Mouse (Mus musculus) CD4-positive, CD25-positive, alpha-beta regulatory T cell, adult 4 months (primary cell): ENCODE measurements around the gene Htra1. TPM values are rescaled to one million over a fixed set of nuclear protein-coding genes. Genes with fewer than 3 reads are reported as not detected.

Experiments used
- ATAC-seq: one replicate; pipeline ENCODE4 v1.8.0; 2017
- polyA plus RNA-seq, 2 experiments: library from polyadenylated mRNA; unstranded; fragments of 100-300 nt; shearing (Covaris generic); gene quantifications; one replicate each; pipeline ENCODE4 v1.2.1; 2017

Gene Htra1
- polyA plus RNA-seq, 2 experiments from 2014 or later: not detected

DNA sequence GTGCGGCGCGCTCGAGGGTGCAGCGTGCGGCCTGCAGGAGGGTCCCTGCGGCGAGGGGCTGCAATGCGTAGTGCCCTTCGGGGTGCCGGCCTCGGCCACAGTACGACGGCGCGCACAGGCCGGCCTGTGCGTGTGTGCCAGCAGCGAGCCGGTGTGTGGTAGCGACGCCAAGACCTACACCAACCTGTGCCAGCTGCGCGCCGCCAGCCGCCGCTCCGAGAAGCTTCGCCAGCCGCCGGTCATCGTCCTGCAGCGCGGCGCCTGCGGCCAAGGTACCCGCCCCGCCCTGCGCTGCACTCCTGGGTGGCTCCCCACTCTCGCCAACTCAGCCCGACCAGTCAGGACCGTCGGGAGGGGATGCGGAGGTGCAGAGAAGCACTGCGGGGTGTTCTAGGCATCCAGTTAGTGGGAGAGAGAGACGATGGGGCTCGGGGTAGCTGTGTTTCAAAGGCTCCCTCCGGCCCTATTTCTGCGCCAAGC, 601 bp downstream of the Htra1 start:
- ATAC-seq: no peak

DNA sequence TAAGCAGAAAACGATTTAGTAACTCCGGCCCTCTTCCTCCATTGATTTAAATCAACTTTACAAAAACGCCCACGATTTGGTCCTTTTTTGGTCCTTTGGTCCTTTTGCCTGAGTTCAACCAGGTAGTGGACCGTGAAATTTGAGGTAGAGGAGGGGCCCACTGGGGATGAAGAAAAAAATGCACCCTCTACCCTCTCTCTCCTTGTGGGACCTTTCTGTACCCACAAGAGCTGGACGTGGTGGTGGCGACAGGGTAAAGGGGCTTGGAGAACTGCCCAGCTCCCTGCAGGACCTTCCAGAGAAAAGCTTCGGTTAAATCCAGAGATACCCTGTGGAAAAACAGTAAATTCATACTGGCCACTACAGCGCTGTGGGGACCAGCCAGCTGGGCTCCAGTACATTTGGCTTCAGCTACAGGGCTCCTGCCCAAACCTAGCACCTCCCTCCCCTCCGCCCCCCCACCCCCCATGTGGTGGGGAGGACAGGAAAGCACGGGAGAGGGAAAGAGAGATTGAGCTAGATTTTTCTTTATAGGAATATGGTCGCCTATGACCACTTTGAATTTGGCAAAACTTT, 1.4 kb downstream of the Htra1 start:
- ATAC-seq: no peak

DNA sequence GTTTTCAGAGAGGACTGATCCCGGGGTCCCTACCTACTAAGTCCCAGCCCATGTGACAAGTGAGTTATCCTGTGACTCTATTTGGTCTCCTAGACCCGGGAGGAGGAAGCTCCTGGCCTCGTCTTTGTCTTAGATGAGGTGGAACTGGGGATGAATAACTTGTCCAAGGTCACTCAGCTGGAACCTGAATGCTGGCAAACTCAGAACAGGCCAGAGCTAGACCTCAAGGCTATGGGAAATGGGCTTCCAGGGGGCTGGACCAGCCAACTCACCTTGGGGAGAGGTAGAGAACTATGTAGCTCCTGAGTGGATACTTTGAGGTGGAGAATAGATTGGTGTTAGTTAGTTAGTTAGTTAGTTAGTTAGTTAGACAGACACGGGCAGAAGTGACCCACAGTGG, 2.1 kb downstream of the Htra1 start:
- no peak for ATAC-seq

DNA sequence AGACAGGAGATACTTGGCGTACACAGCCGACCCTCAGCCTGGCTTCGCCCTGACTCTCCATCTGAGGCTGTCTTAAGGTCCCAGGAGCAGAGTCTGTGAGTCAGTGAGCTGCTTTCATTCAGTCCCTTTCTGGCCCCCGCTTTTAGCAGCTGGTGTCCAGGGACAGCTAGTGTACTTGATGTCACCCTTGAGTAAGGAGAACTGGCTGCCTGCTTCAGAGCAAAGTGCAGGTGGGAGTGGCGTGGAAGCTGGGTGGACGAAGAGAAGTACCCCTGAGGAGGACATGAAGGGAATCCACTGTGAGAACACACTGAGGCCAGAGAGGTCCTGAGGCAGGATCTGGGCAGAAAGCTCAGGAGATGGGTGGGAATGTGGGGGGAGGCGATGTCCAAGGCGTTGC, 3.0 kb downstream of the Htra1 start:
- ATAC-seq: no peak

DNA sequence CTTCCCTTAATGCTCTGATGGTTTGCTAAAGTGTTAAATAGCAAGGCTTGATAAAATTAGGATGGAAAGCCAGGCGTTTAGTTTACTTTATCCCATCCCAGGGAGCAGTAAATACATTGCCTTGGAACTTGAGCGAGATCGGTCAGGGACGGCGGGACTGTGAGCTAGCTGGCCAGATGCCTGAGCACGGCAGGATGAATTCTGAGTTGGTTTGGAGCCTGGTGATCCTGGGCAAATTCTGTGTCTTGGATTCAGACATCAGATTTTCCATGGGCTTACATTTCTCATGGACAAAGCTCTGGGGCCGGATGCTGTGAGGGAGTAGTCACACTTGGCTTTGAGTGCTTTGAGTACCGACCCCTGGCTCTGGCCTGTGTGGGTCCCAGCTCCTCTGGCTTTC, 4.8 kb downstream of the Htra1 start:
- no peak for ATAC-seq

DNA sequence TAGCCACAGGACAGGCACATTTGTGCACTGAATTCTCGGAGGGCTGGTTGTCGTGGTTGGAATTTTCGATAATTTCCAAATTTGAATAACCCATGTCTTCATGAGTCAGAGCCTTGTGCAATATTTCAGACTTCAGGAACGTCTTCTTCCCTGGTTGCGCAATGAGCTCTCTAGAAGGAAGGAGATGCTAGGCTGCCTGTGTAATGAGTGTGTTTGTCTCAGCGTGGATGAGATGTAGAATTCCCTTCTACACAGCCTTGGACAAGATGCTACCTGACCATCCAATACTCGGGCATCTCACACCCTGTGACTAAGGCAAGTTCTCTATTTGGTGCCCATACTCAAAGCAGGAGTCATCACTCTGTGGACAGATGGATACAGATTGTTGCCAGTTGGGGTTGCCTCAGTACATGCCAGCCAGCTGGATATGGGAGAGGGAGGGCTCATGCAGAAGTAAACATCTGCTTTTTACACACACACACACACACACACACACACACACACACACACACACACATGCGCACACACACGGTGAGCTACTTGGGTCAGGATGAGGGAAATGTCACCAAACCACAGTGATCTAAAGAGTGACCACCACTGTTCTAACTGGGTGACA, 7.5 kb downstream of the Htra1 start:
- no peak for ATAC-seq

DNA sequence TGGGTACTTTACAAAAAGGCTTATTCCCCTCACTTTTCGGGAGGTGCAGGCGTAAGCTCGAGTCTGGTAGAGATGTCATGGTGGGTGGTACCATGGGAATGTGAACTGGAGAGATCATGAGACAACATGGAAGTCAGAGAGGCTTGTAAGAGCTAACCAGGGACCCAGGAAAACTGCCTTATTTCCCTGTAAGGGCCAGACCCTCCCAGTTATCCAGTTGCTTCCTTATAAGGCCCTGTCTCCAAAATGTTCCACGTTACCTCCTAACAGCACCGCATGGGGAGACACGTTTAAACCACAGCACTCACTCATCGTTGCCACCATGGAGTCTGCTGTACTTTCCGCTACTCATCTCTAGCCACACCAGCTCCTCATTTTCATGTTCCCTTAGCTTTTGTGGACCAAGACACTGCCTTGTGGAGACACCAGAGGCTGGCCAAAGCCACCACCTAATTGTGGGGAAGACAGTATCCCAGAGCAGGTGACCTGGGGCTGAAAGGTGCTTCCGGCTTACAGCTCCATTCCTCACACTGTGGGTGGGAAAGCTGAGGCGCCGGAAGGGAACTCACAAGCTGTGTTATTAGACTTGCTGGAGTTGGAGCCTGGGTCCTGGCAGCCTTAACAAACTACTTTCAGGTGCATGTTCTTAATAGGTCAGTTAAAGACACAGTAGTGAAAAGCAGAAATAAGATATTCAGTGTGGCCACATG, 9.0 kb downstream of the Htra1 start:
- ATAC-seq: no peak

DNA sequence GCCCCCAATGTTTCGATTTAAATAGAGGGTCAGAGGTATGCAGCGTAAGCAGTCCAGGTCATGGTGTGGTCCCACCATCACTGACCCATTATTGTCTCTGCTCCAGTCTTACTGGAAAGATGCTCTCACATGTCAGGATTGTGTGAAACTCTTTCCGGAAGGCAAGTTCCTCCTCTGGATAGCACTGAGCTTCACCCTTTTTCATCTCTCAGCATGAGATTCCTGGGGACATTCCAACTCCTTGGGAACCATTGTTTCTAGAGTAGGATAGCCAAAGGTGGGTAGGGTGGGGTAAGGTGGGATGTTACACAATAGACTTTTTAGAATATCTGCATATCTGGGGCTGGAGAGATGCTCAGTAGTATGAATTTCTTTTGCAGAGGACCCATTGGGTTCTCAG, 9.8 kb downstream of the Htra1 start:
- no peak for ATAC-seq

DNA sequence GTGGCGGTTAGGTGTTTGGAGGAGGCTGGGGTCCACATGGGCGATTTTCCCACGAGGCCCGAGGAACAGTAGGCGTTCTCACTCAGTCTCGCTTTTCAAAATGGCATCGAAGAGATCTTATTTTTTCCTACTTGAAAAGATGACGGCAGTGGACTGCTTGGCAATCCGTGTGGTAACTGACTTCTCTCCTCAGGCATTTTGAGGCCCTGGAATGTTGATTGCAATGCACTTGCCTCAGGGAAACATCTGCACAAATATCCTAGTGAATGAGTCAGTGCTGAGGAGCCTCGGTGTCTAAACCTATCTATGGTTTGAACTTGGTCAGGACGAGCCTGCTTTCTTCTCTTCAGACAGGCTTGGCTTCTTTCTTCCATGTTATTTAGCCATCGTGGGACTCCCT, 10.4 kb downstream of the Htra1 start:
- ATAC-seq: no peak

DNA sequence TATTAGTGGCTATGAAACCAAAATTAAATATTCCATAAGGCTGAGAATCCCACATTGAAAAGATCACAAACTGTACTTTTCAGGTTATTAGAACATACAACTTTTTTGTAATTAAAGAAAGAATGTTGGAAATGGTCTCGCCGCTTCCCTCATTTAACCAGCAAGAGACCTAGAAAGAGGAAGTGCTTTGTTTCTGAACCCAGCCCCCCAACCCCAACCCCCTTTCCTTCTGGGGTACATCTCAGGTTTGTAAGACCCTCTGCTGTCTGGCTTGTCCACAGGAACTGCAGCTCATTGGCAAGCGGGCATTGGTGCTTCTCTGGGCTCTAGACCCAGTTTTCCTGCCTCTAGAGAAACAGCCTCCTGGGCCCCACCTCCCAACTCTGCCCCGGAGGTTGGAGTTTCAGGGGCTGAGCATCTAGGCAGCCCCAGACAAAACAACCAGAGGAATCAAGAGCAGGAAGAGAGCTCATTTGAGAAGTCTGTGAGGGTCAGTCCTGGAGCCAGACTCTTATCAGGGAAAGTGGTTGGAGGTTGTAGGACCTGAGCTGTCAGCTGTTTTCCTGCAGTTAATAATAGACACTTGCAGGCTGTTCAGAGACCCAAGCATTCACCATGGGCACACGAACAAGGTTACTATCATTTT, 12.8 kb downstream of the Htra1 start:
- no peak for ATAC-seq

DNA sequence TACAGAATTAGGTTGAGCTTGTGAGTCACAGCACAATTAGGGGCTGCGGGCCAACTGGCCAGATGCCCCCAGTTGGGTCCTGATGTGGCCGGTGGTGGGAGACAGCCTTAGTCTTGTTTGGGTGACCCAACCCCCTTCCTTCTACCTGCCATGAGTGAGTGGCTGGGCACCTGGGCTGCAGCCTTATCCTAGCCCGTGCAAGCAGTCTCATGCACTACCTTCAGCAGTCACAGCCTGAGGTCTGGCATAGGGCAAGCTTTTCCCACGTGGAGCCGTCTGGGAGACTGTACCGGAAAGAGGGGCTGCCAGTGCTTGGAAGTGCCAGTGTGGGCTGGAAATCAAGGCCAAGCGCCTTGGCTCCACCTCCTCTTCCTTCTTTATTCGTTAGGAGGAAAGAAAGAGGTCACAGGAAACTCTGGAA, 13.4 kb downstream of the Htra1 start:
- ATAC-seq: no peak

DNA sequence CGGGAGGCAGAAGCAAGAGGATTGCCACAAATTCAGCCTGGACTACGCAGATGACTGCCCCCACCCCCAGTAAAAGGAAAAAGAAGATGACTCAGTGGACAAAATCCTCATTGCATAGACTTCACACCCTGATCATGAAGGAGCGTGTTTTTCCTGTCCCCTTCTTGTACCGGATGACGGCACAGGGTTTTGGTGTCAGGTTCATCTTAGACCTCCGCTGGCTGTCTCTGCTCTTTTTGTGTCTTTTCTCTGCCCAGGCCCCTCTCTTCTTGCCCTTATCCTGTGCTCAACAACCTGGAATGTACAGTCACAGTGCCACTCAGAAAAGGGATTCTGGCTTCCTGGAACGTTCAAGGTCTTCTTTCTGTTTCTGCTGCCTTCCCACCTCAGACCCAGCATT, 14.6 kb downstream of the Htra1 start:
- no peak for ATAC-seq

DNA sequence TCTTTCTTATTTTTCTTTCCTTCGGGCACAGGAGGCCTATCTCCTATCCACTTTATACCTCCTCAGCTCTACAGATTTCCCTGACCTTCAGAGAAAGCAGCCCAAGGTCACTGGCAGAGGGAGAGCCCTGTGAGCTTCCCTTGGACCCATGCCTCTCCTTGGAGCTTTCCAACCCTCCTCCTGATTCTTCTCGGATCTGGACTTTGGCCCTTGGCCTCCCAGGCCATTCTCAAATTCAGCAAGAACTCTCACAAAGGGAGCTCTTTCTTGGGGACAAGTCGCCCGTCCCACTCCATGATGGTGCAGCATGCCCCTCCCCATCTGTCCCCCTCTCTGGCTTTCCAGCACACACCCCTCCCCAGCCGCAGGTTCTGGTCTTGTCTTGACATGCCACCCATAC, 15.1 kb downstream of the Htra1 start:
- ATAC-seq: no peak

DNA sequence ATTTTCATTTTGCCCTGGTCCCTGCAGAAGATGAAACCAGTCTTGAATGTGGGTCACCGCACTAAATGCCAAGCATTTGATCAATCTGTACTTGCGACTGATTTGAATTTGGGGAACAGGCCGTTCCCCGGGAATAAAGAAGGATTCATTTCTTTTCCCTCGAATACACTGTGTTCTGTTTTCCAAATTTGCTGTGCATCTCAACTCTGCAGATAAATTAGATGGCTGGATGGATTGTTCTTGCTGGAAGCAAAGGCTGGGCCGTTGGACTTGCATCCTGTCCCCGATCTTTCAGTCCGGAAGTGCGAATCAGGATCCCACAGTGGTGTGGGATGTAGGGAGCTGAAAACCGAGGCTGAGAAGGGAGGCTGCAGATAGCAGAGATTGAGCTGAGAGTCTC, 17.5 kb downstream of the Htra1 start:
- no peak for ATAC-seq

DNA sequence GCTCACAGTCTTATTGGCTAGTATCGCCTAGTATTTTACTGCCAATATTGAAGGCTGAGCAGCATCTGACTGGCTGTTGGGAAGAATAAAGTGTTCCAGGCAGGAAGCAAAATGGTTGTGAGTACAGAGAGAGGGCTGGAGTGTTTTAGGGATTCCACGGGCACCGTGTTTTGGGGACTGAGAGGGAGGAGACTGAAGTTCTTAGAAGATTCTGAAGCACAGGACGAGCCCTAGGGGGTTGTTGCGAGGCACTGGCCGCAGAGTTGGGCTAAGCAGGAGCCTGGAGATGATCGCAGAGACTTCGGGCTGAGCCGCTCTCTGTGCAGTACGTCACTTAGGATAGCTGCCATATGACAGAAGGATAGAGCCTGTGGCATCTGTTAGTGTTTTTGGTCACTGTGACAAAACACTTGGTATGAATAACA, 18.3 kb downstream of the Htra1 start:
- no peak for ATAC-seq

DNA sequence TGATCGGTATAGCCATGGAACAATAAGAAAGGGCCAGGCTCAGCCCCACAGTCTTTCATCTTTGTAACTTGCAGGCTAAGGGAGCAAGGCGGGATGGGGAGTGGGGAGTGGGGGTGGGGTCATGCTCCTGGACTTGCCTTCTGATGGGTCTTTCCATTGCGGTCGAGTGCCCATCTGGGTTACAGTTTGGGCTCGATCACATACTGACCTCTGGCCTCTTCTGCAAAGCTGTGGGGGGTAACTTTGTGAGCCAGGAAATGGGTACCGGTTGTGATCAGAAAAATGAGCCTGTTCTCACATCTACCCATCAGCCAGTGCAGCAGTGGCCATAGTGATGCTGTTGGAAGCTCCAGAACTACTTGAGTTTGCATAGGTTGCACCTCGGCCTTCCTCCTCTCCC, 22.6 kb downstream of the Htra1 start:
- no peak for ATAC-seq

DNA sequence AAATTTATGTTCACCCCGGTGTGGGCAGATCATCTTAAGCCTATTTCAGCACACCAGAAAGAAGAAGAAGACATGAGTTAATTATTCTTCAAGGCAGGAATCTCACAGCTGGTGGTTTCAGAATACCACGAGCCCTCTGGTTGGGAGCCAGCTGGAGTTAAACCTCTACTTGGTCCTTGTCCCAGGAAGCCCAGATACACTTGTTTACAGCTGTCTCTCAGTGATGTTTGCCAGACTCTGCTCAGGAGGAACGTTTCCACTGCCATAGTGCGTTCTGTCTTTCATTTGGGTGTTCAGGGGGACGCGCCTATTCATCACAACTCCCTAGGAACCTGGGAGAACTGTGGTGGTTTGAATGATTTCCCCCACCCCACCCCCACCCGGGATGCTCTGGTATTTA, 24.0 kb downstream of the Htra1 start:
- no peak for ATAC-seq

DNA sequence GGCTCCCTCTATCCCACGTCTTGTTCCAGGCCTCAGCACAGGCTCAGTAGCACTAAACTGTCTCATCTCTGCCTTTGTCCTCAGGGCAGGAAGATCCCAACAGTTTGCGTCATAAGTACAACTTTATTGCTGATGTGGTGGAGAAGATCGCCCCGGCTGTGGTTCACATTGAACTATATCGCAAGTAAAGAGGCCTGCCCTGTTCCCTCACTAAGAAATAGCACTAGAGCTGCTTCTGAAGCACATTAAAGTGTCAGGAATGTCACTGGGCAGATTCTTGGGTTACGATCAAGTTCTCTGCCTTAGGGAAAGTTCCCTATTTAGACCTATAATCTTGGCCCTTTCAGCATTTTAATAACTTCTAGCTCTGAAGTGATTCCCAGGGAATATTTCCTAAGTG, 25.5 kb downstream of the Htra1 start:
- no peak for ATAC-seq

DNA sequence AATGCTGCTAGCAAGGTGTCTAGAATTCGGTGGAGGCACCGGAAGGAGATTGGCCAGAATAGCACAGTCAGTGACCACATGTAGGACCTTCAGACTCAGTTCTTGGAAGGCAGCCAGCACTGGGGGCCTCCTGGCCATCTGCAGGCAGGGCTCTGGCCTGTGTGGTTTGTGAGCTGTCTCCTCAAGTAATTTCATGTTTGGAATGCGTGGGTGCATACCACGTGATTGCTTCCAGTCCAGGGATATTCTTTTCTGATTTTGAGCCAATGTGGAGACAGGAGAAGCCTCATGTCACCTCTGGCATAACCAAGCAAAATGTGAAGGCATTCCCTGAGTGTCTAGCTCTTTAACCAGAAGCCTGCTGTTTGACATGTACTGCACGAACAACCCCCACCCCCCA, 28.8 kb downstream of the Htra1 start:
- no peak for ATAC-seq

DNA sequence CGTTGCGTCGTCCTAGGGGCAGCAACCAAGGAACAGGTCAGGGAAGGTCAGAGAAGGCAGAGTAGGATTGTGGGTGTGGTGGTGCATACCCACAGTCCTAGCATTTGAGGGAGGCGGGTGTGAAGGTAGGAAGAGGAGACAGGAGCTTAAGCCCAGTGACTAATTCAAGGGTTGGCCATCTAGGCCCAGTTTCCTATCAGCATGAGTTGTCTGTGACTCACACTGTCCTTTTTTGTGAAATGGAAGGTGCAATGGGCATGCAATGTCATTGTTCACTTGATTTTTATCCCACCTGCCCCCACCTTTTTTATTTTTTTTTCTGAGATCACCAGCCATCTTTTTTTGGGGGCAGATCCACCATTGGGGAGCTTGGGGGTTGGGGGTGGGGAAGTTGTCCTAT, 29.5 kb downstream of the Htra1 start:
- no peak for ATAC-seq

DNA sequence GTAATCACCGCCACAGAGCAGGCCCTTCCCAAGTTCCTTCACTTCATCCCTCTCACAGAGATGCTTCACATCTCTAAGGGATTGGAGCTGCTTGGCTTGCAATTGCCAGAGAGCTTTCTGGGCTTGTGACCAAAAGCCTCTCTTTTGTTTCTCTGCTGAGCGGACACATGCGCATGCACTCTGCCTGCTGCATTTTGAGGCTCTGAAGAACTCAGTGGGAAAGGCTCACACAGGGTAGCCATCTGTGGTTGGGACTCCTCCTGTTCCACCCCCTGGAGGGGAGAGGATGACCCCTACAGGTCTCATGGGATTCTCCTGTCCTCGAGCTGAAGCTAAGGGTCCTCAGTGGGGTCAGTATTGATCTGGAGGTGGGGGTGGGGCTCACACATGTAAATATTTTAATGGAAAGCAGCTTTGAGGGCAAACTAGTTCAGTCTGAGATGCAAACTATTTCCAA, 30.0 kb downstream of the Htra1 start:
- ATAC-seq: no peak

DNA sequence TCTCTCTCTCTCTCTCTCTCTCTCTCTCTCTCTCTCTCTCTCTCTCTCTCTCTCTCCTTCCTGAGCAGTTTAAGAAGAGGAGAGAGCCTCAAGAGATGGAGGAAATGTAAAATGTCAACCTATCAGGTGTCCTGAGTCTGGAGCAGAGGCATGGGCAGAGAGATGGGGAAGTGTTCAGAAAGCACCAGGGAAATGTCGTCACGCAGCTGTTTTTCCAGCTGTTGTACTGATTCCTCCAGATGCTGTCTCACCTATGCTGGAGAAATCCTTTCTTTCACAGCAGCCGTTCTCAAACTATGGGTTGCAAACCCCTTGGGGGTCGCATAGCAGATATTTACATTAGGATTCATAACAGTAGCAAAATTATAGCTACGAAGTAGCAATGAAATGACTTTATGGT, 30.5 kb downstream of the Htra1 start:
- ATAC-seq: no peak

DNA sequence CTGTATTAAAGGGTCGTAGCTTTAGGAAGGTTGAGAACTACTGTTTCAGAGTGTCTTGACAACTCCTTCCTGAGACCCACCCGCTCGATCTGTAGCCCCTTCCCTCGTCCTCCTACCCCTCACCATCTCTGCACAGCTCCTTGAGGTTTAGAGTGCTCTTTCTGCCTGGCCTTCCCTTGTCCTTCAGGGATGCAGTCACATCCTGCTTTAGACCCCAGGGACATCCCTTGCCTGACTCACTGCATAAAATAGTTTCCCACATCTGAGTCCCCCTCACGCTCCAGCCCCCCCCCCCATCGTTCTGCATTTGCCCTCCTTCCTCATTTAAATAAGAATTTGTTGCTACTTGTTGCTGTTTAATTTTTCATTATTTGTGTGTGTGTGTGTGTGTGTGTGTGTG, 31.0 kb downstream of the Htra1 start:
- no peak for ATAC-seq

DNA sequence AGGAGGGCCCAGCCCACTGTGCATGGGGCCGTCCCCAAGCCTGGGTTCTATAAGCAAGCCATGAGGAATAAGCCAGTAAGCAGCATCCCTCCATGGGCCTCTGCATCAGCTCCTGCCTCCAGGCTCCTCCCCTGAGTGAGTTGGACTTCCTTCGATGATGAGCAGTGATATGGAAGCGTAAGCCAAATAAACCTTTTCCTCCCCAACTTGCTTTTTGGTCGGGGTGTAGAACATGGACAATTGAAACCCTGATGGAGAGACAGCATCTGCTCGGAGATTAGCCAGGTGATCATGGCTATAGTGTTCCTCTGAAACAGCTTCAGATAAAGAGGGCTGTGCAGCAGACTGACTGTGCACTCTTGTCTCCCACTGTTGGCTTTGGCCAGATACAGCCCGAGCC, 32.0 kb downstream of the Htra1 start:
- ATAC-seq: no peak
